Mouse (Mus musculus): Measurements from ENCODE around the gene Il22ra2.

- TF ChIP-seq CTCF (IDR thresholded peaks at IDR 0.05 in 2 of 3, conservative IDR thresholded peaks at IDR 0.05 in 1 of 3; ENCODE audit: control insufficient read depth in 1 of 3, insufficient read depth in 1 of 3, low read depth in 2 of 3, low read length in 3 of 3, poor library complexity in 1 of 3, severe bottlenecking in 1 of 3) (no peak), HCFC1 (IDR thresholded peaks at IDR 0.05; ENCODE audit: low read depth, low read length) (no peak), BHLHE40 (IDR thresholded peaks at IDR 0.05; ENCODE audit: borderline replicate concordance, low read depth, low read length) (no peak), ZNF384 (IDR thresholded peaks at IDR 0.05; ENCODE audit: low read depth, low read length) (no peak), ZC3H11A (IDR thresholded peaks at IDR 0.05; ENCODE audit: low read depth, low read length) (no peak), POLR2A (IDR thresholded peaks at IDR 0.05; ENCODE audit: control insufficient read depth in 1 of 2, insufficient read depth in 1 of 2, low read depth in 1 of 2, low read length in 2 of 2, poor library complexity in 1 of 2) (no peak), ZKSCAN1 (IDR thresholded peaks at IDR 0.05; ENCODE audit: low read depth, low read length) (no peak), RCOR1 (IDR thresholded peaks at IDR 0.05; ENCODE audit: low read depth, low read length) (no peak), SMC3 (IDR thresholded peaks at IDR 0.05; ENCODE audit: low read depth, low read length) (no peak), CHD2 (IDR thresholded peaks at IDR 0.05; ENCODE audit: low read length) (no peak), GATA1 (IDR thresholded peaks at IDR 0.05; ENCODE audit: low read depth, low read length) (no peak), MAX (IDR thresholded peaks at IDR 0.05; ENCODE audit: low read length) (no peak), MEF2A (IDR thresholded peaks at IDR 0.05; ENCODE audit: extremely low read depth, insufficient replicate concordance, low read depth, low read length, poor library complexity, severe bottlenecking) (no peak)
Observed at GRCm38 (mm10) chr10:19603231-19603630, 18.6 kb upstream of the Il22ra2 start.

All from MEL (cell line).